In the genomic region with DNA sequence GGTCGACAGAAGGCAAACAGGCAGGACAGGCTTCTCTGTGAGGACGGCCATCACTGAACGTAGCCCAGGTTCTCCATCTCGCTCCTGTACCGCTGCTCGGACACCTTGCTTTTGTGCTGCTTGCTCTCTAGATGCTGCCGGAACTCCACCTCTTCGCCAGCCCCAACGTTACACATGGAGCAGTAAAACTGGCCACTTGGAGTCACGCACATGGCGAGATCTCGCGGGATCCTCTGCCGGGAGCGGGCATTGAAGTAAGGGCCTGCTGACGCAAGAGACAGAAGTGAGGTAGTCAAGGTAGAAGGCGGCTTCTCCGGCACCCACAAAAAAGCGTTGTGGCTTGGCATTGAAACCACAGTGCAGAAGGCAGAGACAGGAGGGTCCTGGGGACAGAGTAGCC, we compare ENCODE assay signal across 20 mouse cellular contexts. TPM values are rescaled to one million over a fixed set of nuclear protein-coding genes. Genes with fewer than 3 reads are reported as not detected.
DNase-seq lines count a peak whose midpoint lies in the region; TF ChIP-seq lines count a peak whose summit lies in the region.
"Had no signal": no experiment of that assay in that cellular context is flagged by ENCODE, and none has a peak within 500 bp of the region (broad histone marks: within the 10 kb centered on the region; RNA-seq: fewer than 3 reads in every experiment).

No protein-coding gene starts in this region.

- peak overlapping the region; percentile 86 for H3K27ac ChIP-seq in testis, adult 2 months (ENCODE audit: control insufficient read depth, insufficient read depth, low read depth, low read length)
- H3K27ac ChIP-seq: gastrocnemius, adult 2 months; heart, adult 2 months; heart, embryonic 10.5 days; heart, embryonic 13.5 days; hindbrain, embryonic 12.5 days; hindbrain, embryonic 15.5 days had no signal

- peak overlapping the region; percentile 91 for H3K4me3 ChIP-seq in testis, adult 2 months (ENCODE audit: control insufficient read depth, low read depth, low read length)
- H3K4me3 ChIP-seq: gastrocnemius, adult 2 months; heart, adult 2 months; heart, embryonic 10.5 days; heart, embryonic 13.5 days; hindbrain, embryonic 12.5 days; hindbrain, embryonic 15.5 days had no signal

- H3K36me3 ChIP-seq in testis, adult 2 months (ENCODE audit: control insufficient read depth, insufficient read depth, low read length): no peaks in the 10 kb centered on the region; the same call in 1 of the 2 replicates

- no peak; the same call in 1 of the 2 replicates for TF ChIP-seq POLR2A in testis, adult 2 months (IDR thresholded peaks at IDR 0.05; ENCODE audit: control insufficient read depth, low read depth, low read length)

- H3K4me1 ChIP-seq in testis, adult 2 months (ENCODE audit: control insufficient read depth, insufficient read depth, low read length): peaks cover 7% of the 10 kb centered on the region
- H3K4me1 ChIP-seq: hindbrain, embryonic 12.5 days; hindbrain, embryonic 15.5 days had no signal

- intact Hi-C loops in gastrocnemius, postnatal 14 days (cut with DNase I; ENCODE audit: low total_unique reads): no loop called here

- TF ChIP-seq CTCF in testis, adult 2 months (IDR thresholded peaks at IDR 0.05; ENCODE audit: control insufficient read depth, insufficient read depth, insufficient replicate concordance, low read depth, low read length): no peak

- DNase-seq in testis, postnatal 10 days (ENCODE audit: low spot score): no peak
- DNase-seq in ES-CJ7 (ENCODE audit: low read depth, low spot score): peak; percentile 94
- peak; percentile 95 for DNase-seq in ZHBTc4 (ENCODE audit: low read depth, low spot score)
- no peak for DNase-seq in cerebellum, adult 11 months
- DNase-seq in gastrocnemius, postnatal 14 days: no peak
- DNase-seq: adrenal gland, adult 8-10 months; adrenal gland, postnatal 25 days; cerebellum, adult 18-20 months; cerebellum, adult 9-10 months; cerebellum, postnatal 14 days; forebrain, postnatal 0 days; gastrocnemius, adult 2 months; gastrocnemius, postnatal 25 days; heart, adult 2 months; kidney, adult 18-20 months had no signal

- H3K27me3 ChIP-seq in testis, adult 2 months (ENCODE audit: control insufficient read depth, insufficient read depth, low read length): no peaks in the 10 kb centered on the region
- H3K27me3 ChIP-seq: heart, embryonic 13.5 days; hindbrain, embryonic 12.5 days; hindbrain, embryonic 15.5 days had no signal

RNA-seq across cellular contexts. Expression of a gene that starts 24.4 kb away (rescaled TPM):
- polyA plus RNA-seq in testis, adult 2 months (2012; rRNA removed): 38.2 and 40.1 TPM in 2 replicates
- 10 to 100 TPM in 1 of 2 experiments, 1 to 10 TPM in 1; 6.9 to 10.1 TPM for total RNA-seq in gastrocnemius, postnatal 14 days (2021)

RNA-seq across cellular contexts. Expression of a gene that starts 56.0 kb away (rescaled TPM):
- 4.3 and 4.9 TPM in 2 replicates for polyA plus RNA-seq in testis, adult 2 months (2012; rRNA removed)
- 10 to 100 TPM; 36.9 to 40.9 TPM for total RNA-seq in gastrocnemius, postnatal 14 days (2021)

Comparison
In these comparisons a context has a peak if more than half of its experiments do, and no peak if none do; other contexts are left out.
1. DNase-seq: peak in ES-CJ7 (single experiment) and ZHBTc4 (single experiment); none in testis, postnatal 10 days (single experiment), cerebellum, adult 11 months (single experiment) and gastrocnemius, postnatal 14 days (single experiment).